Mouse (Mus musculus) stomach, postnatal 0 days (tissue): ENCODE results near the gene Scarf2.

Source experiments
- CTCF ChIP-seq: IDR thresholded peaks from 2 replicates; pipeline ENCODE4 v1.5.1; 2016; ENCODE audit warnings: antibody characterized with exemption, low read depth, mild to moderate bottlenecking, moderate library complexity
- EP300 ChIP-seq: optimal IDR thresholded peaks from 2 replicates; pipeline ENCODE3; 2016; ENCODE audit warnings: antibody characterized with exemption

DNA sequence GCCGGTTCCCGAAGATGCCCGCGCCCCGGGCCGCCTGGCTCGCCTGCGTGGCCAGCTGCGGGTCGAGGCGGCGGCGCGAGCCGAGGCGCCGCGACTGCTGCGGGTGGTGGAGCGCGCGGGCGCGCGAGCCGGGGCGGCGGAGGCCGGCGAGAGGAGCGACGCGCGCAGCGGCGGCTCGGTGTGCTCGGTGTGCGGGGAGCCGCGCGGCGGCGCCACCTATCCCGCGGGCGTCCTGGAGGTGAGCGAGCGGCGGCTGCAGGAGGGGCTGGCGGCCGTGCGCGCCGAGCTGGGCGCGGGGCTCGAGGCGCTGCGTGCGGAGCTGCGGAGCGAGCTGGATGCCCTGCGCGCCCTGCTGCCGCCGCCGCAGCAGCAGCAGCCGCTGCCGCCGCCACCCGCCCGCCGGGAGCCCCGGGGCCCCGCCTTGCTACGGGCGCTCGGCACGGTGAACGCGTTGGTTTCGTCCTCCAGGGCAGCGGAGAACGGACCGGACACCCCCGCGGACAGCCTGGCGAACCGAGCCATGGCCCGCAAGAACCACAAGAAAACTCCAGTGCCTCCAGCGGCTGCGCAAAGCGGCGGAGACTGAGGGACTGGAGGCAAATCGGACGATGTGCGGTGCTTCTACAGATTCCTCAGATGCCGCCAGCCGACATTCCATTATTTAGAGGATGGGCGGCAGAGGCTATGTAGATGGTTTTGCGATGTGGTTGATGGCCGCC, 36.8 kb downstream of the Scarf2 start:
- no peak for TF ChIP-seq CTCF
- TF ChIP-seq EP300: no peak
